Mouse (Mus musculus) MEL (cell line): ENCODE measurements around the gene Myg1.

Source experiments
- CHD1 ChIP-seq: IDR thresholded peaks from 2 replicates; pipeline ENCODE4 v1.6.1; 2012; ENCODE audit warnings: low read depth, mild to moderate bottlenecking, inconsistent platforms, low read length, improper control_type of control experiment
- CTCF ChIP-seq, 3 experiments: IDR thresholded peaks in 2 of 3; conservative IDR thresholded peaks in 1 of 3; 2 replicates each; pipeline ENCODE4 v1.5.1; 2011 to 2012; ENCODE audit warnings: low read length in 3 of 3, low read depth in 2 of 3, mild to moderate bottlenecking in 2 of 3, improper control_type of control experiment in 1 of 3, inconsistent platforms in 1 of 3, mixed read lengths in 1 of 3, moderate library complexity in 1 of 3; ENCODE audit not compliant: control insufficient read depth in 1 of 3, insufficient read depth in 1 of 3, poor library complexity in 1 of 3, severe bottlenecking in 1 of 3
- GATA1 ChIP-seq: IDR thresholded peaks from 2 replicates; pipeline ENCODE4 v1.6.1; 2011; ENCODE audit warnings: low read depth, low read length, improper control_type of control experiment
- HCFC1 ChIP-seq: IDR thresholded peaks from 2 replicates; pipeline ENCODE4 v1.6.1; 2012; ENCODE audit warnings: low read depth, mild to moderate bottlenecking, inconsistent platforms, low read length, improper control_type of control experiment, moderate library complexity
- USF1 ChIP-seq: IDR thresholded peaks from 2 replicates; pipeline ENCODE4 v1.6.1; 2014; ENCODE audit warnings: low read depth, mild to moderate bottlenecking, inconsistent platforms, low read length, improper control_type of control experiment, moderate library complexity
- ZNF384 ChIP-seq: IDR thresholded peaks from 2 replicates; pipeline ENCODE4 v1.6.1; 2012; ENCODE audit warnings: low read depth, mild to moderate bottlenecking, inconsistent platforms, low read length, improper control_type of control experiment

DNA sequence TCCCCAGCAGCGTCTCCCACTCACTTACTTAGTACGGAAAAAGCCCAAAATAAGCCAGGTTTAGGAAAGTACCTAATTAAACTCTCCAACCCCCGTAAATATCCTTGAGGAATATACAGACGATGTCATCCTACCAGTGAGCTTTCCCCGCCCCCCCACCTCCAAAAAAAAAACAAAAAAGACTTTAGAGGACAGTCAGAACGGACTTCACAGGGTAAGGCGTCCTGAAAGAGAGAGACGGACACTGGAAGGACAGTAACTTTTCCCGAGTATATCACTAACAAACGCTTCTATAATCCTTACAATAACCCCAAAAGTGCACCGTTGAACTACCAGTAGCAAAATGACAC is 19.4 kb downstream of the Myg1 start:
- TF ChIP-seq USF1 (no peak), ZNF384 (peak; percentile 92), HCFC1 (no peak), CTCF (IDR thresholded peaks at IDR 0.05 in 2 of 3, conservative IDR thresholded peaks at IDR 0.05 in 1 of 3; ENCODE audit: control insufficient read depth in 1 of 3, insufficient read depth in 1 of 3, low read depth in 2 of 3, low read length in 3 of 3, poor library complexity in 1 of 3, severe bottlenecking in 1 of 3) (no peak), GATA1 (no peak), CHD1 (no peak)
